Comparison of ENCODE assay signal across 20 mouse cellular contexts in genomic region chr19:28111263-28112180, GRCm38 (mm10).
DNase-seq lines count a peak whose midpoint lies in the region; ATAC-seq and TF ChIP-seq lines count a peak whose summit lies in the region.
"Had no signal": no experiment of that assay in that cellular context is flagged by ENCODE, and none has a peak within 500 bp of the region (broad histone marks: within the 10 kb centered on the region; RNA-seq: fewer than 3 reads in every experiment).

No protein-coding gene starts in this region.

- no peaks in the 10 kb centered on the region for H3K27me3 ChIP-seq in kidney, postnatal 0 days (ENCODE audit: insufficient read depth, low read length)
- H3K27me3 ChIP-seq in embryonic facial prominence, embryonic 13.5 days: no peaks in the 10 kb centered on the region
- H3K27me3 ChIP-seq: embryonic facial prominence, embryonic 15.5 days; forebrain, embryonic 12.5 days; liver, embryonic 13.5 days; midbrain, embryonic 15.5 days; neural tube, embryonic 12.5 days had no signal

- H3K4me1 ChIP-seq in kidney, postnatal 0 days (replicated peaks; ENCODE audit: insufficient read depth, low read length): no peaks in the 10 kb centered on the region
- peaks cover 11% of the 10 kb centered on the region for H3K4me1 ChIP-seq in embryonic facial prominence, embryonic 13.5 days
- H3K4me1 ChIP-seq: forebrain, embryonic 12.5 days; liver, embryonic 13.5 days; midbrain, embryonic 15.5 days; neural tube, embryonic 12.5 days had no signal

- H3K4me3 ChIP-seq in kidney, postnatal 0 days (replicated peaks; ENCODE audit: low read depth, low read length): no peak overlapping the region
- H3K4me3 ChIP-seq in embryonic facial prominence, embryonic 13.5 days: no peak overlapping the region
- H3K4me3 ChIP-seq: embryonic facial prominence, embryonic 15.5 days; forebrain, embryonic 12.5 days; liver, embryonic 13.5 days; midbrain, embryonic 15.5 days; neural tube, embryonic 12.5 days had no signal

- H3K36me3 ChIP-seq in kidney, postnatal 0 days (ENCODE audit: insufficient read depth, low read length): no peaks in the 10 kb centered on the region
- no peaks in the 10 kb centered on the region for H3K36me3 ChIP-seq in embryonic facial prominence, embryonic 13.5 days
- H3K36me3 ChIP-seq: embryonic facial prominence, embryonic 15.5 days; forebrain, embryonic 12.5 days; liver, embryonic 13.5 days; midbrain, embryonic 15.5 days; neural tube, embryonic 12.5 days had no signal

- peak; percentile 41 for TF ChIP-seq CTCF in kidney, postnatal 0 days (IDR thresholded peaks at IDR 0.05; ENCODE audit: low read depth)

- peak; percentile 36 for DNase-seq in embryo, embryonic 11 days
- DNase-seq in embryo, embryonic 9.5 days (ENCODE audit: extremely low spot score): no peak
- no peak for DNase-seq in kidney, postnatal 0 days (ENCODE audit: low spot score)
- DNase-seq in kidney, adult 18-20 months: no peak
- peak; percentile 38 for DNase-seq in 3T3-L1 (ENCODE audit: low read depth, low spot score)
- DNase-seq: adrenal gland, adult 2 months; B cell, adult 2 months; cerebellum, adult 18-20 months; heart, adult 11 months; liver, embryonic 13.5 days; right cerebral cortex, postnatal 25 days had no signal

- ATAC-seq in kidney, postnatal 0 days (replicated peaks; ENCODE audit: low FRiP score, low read depth): no peak
- no peak for ATAC-seq in embryonic facial prominence, embryonic 13.5 days (ENCODE audit: insufficient number of reproducible peaks, insufficient read depth, low FRiP score, low TSS enrichment, low read depth)
- ATAC-seq in megakaryocyte progenitor cell, adult 5-6 weeks (replicated peaks; ENCODE audit: poor library complexity): no peak
- no peak for ATAC-seq in cerebellum, adult (ENCODE audit: insufficient number of reproducible peaks, low FRiP score, low TSS enrichment)
- ATAC-seq: hindbrain, embryonic 16.5 days; midbrain, embryonic 15.5 days had no signal

- no peaks in the 10 kb centered on the region for H3K9me3 ChIP-seq in kidney, postnatal 0 days (replicated peaks; ENCODE audit: low read length)
- H3K9me3 ChIP-seq in embryonic facial prominence, embryonic 13.5 days: no peaks in the 10 kb centered on the region
- H3K9me3 ChIP-seq: embryonic facial prominence, embryonic 15.5 days; forebrain, embryonic 12.5 days; liver, embryonic 13.5 days; midbrain, embryonic 15.5 days; neural tube, embryonic 12.5 days had no signal

- H3K4me2 ChIP-seq in kidney, postnatal 0 days (ENCODE audit: low read length): no peak overlapping the region
- no peak overlapping the region for H3K4me2 ChIP-seq in embryonic facial prominence, embryonic 13.5 days
- H3K4me2 ChIP-seq: embryonic facial prominence, embryonic 15.5 days; forebrain, embryonic 12.5 days; liver, embryonic 13.5 days; midbrain, embryonic 15.5 days; neural tube, embryonic 12.5 days had no signal

- no peak overlapping the region for H3K9ac ChIP-seq in kidney, postnatal 0 days (ENCODE audit: low read depth, low read length)
- no peak overlapping the region for H3K9ac ChIP-seq in embryonic facial prominence, embryonic 13.5 days
- H3K9ac ChIP-seq: embryonic facial prominence, embryonic 15.5 days; forebrain, embryonic 12.5 days; liver, embryonic 13.5 days; midbrain, embryonic 15.5 days; neural tube, embryonic 12.5 days had no signal

- no peak overlapping the region for H3K27ac ChIP-seq in kidney, postnatal 0 days
- peak overlapping the region; percentile 66; the same call in 1 of the 2 replicates for H3K27ac ChIP-seq in embryonic facial prominence, embryonic 13.5 days
- H3K27ac ChIP-seq: embryonic facial prominence, embryonic 15.5 days; forebrain, embryonic 12.5 days; liver, embryonic 13.5 days; macrophage; midbrain, embryonic 15.5 days; neural tube, embryonic 12.5 days had no signal

- WGBS in kidney, postnatal 0 days: 83% methylated on average over 10 of the region's 10 CpGs
- 39% methylated on average over 10 of the region's 10 CpGs for WGBS in embryonic facial prominence, embryonic 13.5 days

Comparison
In these comparisons a context has a peak if more than half of its experiments do, and no peak if none do; other contexts are left out.
1. DNase-seq: peak in embryo, embryonic 11 days (single experiment) and 3T3-L1 (single experiment); none in embryo, embryonic 9.5 days (single experiment), kidney, postnatal 0 days (single experiment) and kidney, adult 18-20 months (single experiment).